Mouse (Mus musculus) CH12.LX (cell line): ENCODE results near the gene Psmd7. TPM values are rescaled to one million over a fixed set of nuclear protein-coding genes. Genes with fewer than 3 reads are reported as not detected.

Experiments used
- DNase-seq: peaks from one replicate; pipeline ENCODE4 v3.0.0-alpha.2; 2013; ENCODE audit errors: extremely low read depth
- H3K27ac ChIP-seq: 2 replicates; pipeline ENCODE4 v1.5.1; 2012; ENCODE audit warnings: low read depth, mild to moderate bottlenecking, control low read depth, moderate library complexity; ENCODE audit not compliant: insufficient read depth
- H3K27me3 ChIP-seq: replicated peaks from 2 replicates; pipeline ENCODE3; 2012; ENCODE audit warnings: inconsistent platforms
- H3K36me3 ChIP-seq, 2 experiments: replicated peaks in 1 of 2; 2 replicates each; pipeline versions ENCODE3 to v1.6.1; 2012; ENCODE audit warnings: inconsistent platforms in 1 of 2, low read length in 1 of 2, mild to moderate bottlenecking in 1 of 2, mixed read lengths in 1 of 2, moderate library complexity in 1 of 2; ENCODE audit not compliant: control insufficient read depth in 1 of 2, insufficient read depth in 1 of 2
- H3K4me1 ChIP-seq, 2 experiments: 2 replicates each; pipeline ENCODE4 v1.6.1; 2012; ENCODE audit warnings: inconsistent platforms in 1 of 2, moderate library complexity in 1 of 2; ENCODE audit not compliant: insufficient read depth in 2 of 2, control insufficient read depth in 1 of 2
- H3K4me2 ChIP-seq: 2 replicates; pipeline ENCODE4 v1.6.1; 2012; ENCODE audit warnings: low read depth, mild to moderate bottlenecking, control low read depth; ENCODE audit not compliant: poor library complexity, insufficient read depth, severe bottlenecking
- H3K4me3 ChIP-seq, 3 experiments: fragments of 150-350 bp in 1 of 3; sonication (generic) in 1 of 3; replicated peaks in 1 of 3; 2 replicates each; pipeline versions ENCODE3 to v1.5.1; 2011 to 2012; ENCODE audit warnings: low read depth in 2 of 3, low read length in 2 of 3, mild to moderate bottlenecking in 2 of 3, moderate library complexity in 2 of 3, control low read depth in 1 of 3, improper control_type of control experiment in 1 of 3, inconsistent platforms in 1 of 3, mixed read lengths in 1 of 3; ENCODE audit not compliant: poor library complexity in 1 of 3
- H3K79me2 ChIP-seq: replicated peaks from 2 replicates; pipeline ENCODE4 v1.6.1; 2012; ENCODE audit warnings: mild to moderate bottlenecking, moderate library complexity; ENCODE audit not compliant: control insufficient read depth, poor library complexity, insufficient read depth, severe bottlenecking; ENCODE audit errors: extremely low read depth
- H3K9ac ChIP-seq: 2 replicates; pipeline ENCODE4 v1.6.1; 2012; ENCODE audit warnings: low read depth, mild to moderate bottlenecking, control low read depth, moderate library complexity; ENCODE audit not compliant: insufficient read depth
- H3K9me3 ChIP-seq: replicated peaks from 2 replicates; pipeline ENCODE3; 2012; ENCODE audit warnings: low read length, inconsistent platforms, mixed read lengths
- BHLHE40 ChIP-seq: IDR thresholded peaks from 2 replicates; pipeline ENCODE4 v1.6.1; 2011; ENCODE audit warnings: mild to moderate bottlenecking, low read depth, low read length, improper control_type of control experiment
- CTCF ChIP-seq, 2 experiments: IDR thresholded peaks in 1 of 2; conservative IDR thresholded peaks in 1 of 2; 2 replicates each; pipeline ENCODE4 v1.5.1; 2011 to 2012; ENCODE audit warnings: low read depth in 2 of 2, low read length in 2 of 2, improper control_type of control experiment in 1 of 2, inconsistent platforms in 1 of 2, mild to moderate bottlenecking in 1 of 2, moderate library complexity in 1 of 2
- ELF1 ChIP-seq: IDR thresholded peaks from 2 replicates; pipeline ENCODE4 v1.6.1; 2014; ENCODE audit warnings: low read depth, mild to moderate bottlenecking, inconsistent platforms, low read length, improper control_type of control experiment
- EP300 ChIP-seq: IDR thresholded peaks from 2 replicates; pipeline ENCODE4 v1.6.1; 2011; ENCODE audit warnings: low read length, improper control_type of control experiment
- ETS1 ChIP-seq: conservative IDR thresholded peaks from 2 replicates; pipeline ENCODE4 v1.6.1; 2012; ENCODE audit warnings: low read depth, mild to moderate bottlenecking, inconsistent platforms, low read length, improper control_type of control experiment, moderate library complexity
- IRF4 ChIP-seq: IDR thresholded peaks from 2 replicates; pipeline ENCODE4 v1.6.1; 2014; ENCODE audit warnings: low read depth, mild to moderate bottlenecking, inconsistent platforms, low read length, improper control_type of control experiment
- KAT2A ChIP-seq: IDR thresholded peaks from 2 replicates; pipeline ENCODE4 v1.6.1; 2012; ENCODE audit warnings: low read length, improper control_type of control experiment, inconsistent platforms; ENCODE audit not compliant: insufficient replicate concordance
- MEF2A ChIP-seq: IDR thresholded peaks from 2 replicates; pipeline ENCODE4 v1.6.1; 2014; ENCODE audit warnings: low read depth, mild to moderate bottlenecking, inconsistent platforms, low read length, improper control_type of control experiment, borderline replicate concordance
- MYC ChIP-seq: IDR thresholded peaks from 2 replicates; pipeline ENCODE4 v1.6.1; 2011; ENCODE audit warnings: low read depth, mild to moderate bottlenecking, improper control_type of control experiment, low read length
- NELFE ChIP-seq: IDR thresholded peaks from 2 replicates; pipeline ENCODE4 v1.6.1; 2011; ENCODE audit warnings: low read depth, low read length, improper control_type of control experiment
- NRF1 ChIP-seq: IDR thresholded peaks from 2 replicates; pipeline ENCODE4 v1.6.1; 2014; ENCODE audit warnings: low read depth, mild to moderate bottlenecking, inconsistent platforms, low read length, improper control_type of control experiment, moderate library complexity
- PAX5 ChIP-seq: IDR thresholded peaks from 2 replicates; pipeline ENCODE4 v1.6.1; 2012; ENCODE audit warnings: low read length, inconsistent platforms, mixed read lengths
- RAD21 ChIP-seq: IDR thresholded peaks from 2 replicates; pipeline ENCODE4 v1.6.1; 2011; ENCODE audit warnings: low read depth, mild to moderate bottlenecking, low read length, improper control_type of control experiment, moderate library complexity
- SIN3A ChIP-seq: IDR thresholded peaks from 2 replicates; pipeline ENCODE4 v1.6.1; 2012; ENCODE audit warnings: low read length, improper control_type of control experiment, inconsistent platforms
- SMC3 ChIP-seq: IDR thresholded peaks from 2 replicates; pipeline ENCODE4 v1.6.1; 2011; ENCODE audit warnings: low read depth, low read length, improper control_type of control experiment
- USF1 ChIP-seq: IDR thresholded peaks from 2 replicates; pipeline ENCODE4 v1.6.1; 2014; ENCODE audit warnings: low read depth, mild to moderate bottlenecking, inconsistent platforms, low read length, improper control_type of control experiment
- USF2 ChIP-seq: conservative IDR thresholded peaks from 2 replicates; pipeline ENCODE4 v1.6.1; 2011; ENCODE audit warnings: low read depth, low read length, improper control_type of control experiment
- ZC3H11A ChIP-seq: IDR thresholded peaks from 2 replicates; pipeline ENCODE4 v1.6.1; 2012; ENCODE audit warnings: low read depth, mild to moderate bottlenecking, inconsistent platforms, low read length, improper control_type of control experiment
- ZKSCAN1 ChIP-seq: IDR thresholded peaks from 2 replicates; pipeline ENCODE4 v1.6.1; 2012; ENCODE audit warnings: low read depth, inconsistent platforms, low read length, improper control_type of control experiment, borderline replicate concordance
- ZMIZ1 ChIP-seq: IDR thresholded peaks from 2 replicates; pipeline ENCODE4 v1.6.1; 2012; ENCODE audit warnings: low read depth, mild to moderate bottlenecking, inconsistent platforms, low read length, improper control_type of control experiment
- dilution Hi-C: fragments of 300-500 bp; cut with MboI; formaldehyde crosslinking; loops from 2 replicates; pipeline ENCODE4 v1.14.3; 2020; ENCODE audit warnings: low sequenced_read_pairs; ENCODE audit not compliant: extremely low pct_unique_long_range_greater_than_20kb, extremely low pct_ligation_motif_present
- in situ Hi-C: fragments of 300-500 bp; cut with MboI; formaldehyde crosslinking; loops from 3 replicates; pipeline ENCODE4 v1.14.3; 2019; ENCODE audit warnings: low sequenced_read_pairs, low pct_ligation_motif_present, low pct_unique_long_range_greater_than_20kb, mixed read lengths
- polyA plus RNA-seq: library from polyadenylated mRNA; unstranded; fragments of >175 nt; gene quantifications from 2 replicates; pipeline ENCODE4 v1.2.1, GENCODE M21; 2012; ENCODE audit warnings: low read depth; ENCODE audit not compliant: insufficient read length
- total RNA-seq, 2 experiments: library from RNA; depleted of rRNA; stranded (reverse); fragments of 300-350 nt in 1 of 2; fragments of >200 nt in 1 of 2; gene quantifications; 2 replicates each; pipeline ENCODE4 v1.2.3; 2012 to 2014

The Psmd7 gene
- total and polyA plus RNA-seq, 3 experiments, result 56.7 to 353 (median 110) TPM

DNA sequence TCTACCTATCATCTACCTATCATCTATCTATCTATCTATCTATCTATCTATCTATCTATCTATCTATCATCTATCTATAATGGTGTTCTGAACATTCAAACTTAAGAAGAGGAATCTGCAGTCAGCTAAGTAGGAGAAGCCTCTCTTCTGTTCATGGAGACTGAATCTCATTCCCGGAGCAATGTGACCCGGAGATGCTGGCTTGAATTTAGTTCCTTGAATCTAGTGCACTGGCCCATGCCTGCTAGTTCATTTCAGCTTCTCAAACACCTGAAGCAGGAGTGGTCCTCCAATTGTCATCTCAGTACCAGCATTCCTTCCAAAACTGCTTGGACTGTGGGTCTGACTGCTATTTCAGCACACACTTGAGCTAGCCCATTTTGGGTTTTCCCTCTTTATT lies 45.5 kb upstream of the Psmd7 start:
- TF ChIP-seq ZMIZ1 (no peak), RAD21 (no peak), ETS1 (no peak), NRF1 (no peak), NELFE (no peak), SMC3 (no peak), KAT2A (no peak), PAX5 (no peak), EP300 (no peak), MEF2A (no peak), USF1 (no peak), USF2 (no peak), SIN3A (no peak), BHLHE40 (no peak), CTCF (conservative IDR thresholded peaks at IDR 0.05 in 1 of 2, IDR thresholded peaks at IDR 0.05 in 1 of 2; ENCODE audit: low read depth in 2 of 2, low read length in 2 of 2) (no peak), MYC (no peak), ELF1 (no peak), ZKSCAN1 (no peak)
- dilution Hi-C loops, result no loop called here
- no peaks in the 10 kb centered on the region for H3K27me3 ChIP-seq
- H3K4me3 ChIP-seq, result no peak overlapping the region
- no peaks in the 10 kb centered on the region for H3K4me1 ChIP-seq
- DNase-seq, result no peak
- H3K9me3 ChIP-seq, result no peaks in the 10 kb centered on the region
- H3K27ac ChIP-seq, result no peak overlapping the region
- in situ Hi-C loops, result no loop called here
- no peaks in the 10 kb centered on the region for H3K79me2 ChIP-seq
- no peak overlapping the region for H3K9ac ChIP-seq
- H3K36me3 ChIP-seq, result no peaks in the 10 kb centered on the region
- no peak overlapping the region for H3K4me2 ChIP-seq

DNA sequence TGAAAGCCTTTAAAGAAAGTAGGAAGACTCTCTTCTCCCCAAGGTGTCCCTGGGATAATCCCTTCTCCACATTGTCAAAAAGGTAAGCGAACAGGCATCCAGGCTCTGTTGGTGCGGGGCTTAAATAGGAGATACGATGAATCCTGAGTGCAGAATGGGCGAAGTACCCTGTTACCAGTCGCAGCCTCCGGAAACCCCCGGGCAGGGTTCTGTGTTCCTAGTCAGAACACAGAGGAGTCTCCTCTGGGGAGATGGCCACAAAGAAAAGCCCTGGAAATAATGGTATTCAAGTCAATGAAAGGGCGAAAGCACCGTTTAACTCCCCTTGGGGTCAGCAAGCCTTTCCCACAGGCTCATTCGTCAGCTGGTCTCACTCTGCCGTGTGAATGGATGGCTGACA lies 41.4 kb upstream of the Psmd7 start:
- in situ Hi-C loops, result no loop called here
- dilution Hi-C loops, result no loop called here
- H3K79me2 ChIP-seq, result no peaks in the 10 kb centered on the region
- H3K4me1 ChIP-seq, result no peaks in the 10 kb centered on the region
- no peak overlapping the region for H3K9ac ChIP-seq
- no peak overlapping the region for H3K4me3 ChIP-seq
- H3K27ac ChIP-seq, result no peak overlapping the region
- H3K36me3 ChIP-seq, result no peaks in the 10 kb centered on the region
- no peaks in the 10 kb centered on the region for H3K9me3 ChIP-seq
- TF ChIP-seq BHLHE40 (no peak), IRF4 (no peak), ZC3H11A (no peak)
- H3K4me2 ChIP-seq, result no peak overlapping the region
- DNase-seq, result no peak
- H3K27me3 ChIP-seq, result no peaks in the 10 kb centered on the region
